Mouse (Mus musculus) liver, embryonic 15.5 days (tissue): ENCODE measurements around the gene Rerg. TPM values are rescaled to one million over a fixed set of nuclear protein-coding genes. Genes with fewer than 3 reads are reported as not detected.
"Not testable (repeated sequence)": the region's sequence is repeated elsewhere in the genome, so short reads cannot be mapped to it uniquely, and the experiment has no call there.

Experiments
- ATAC-seq: fragments of 200-750 bp; cut with Nextera tagmentation; 2 replicates; pipeline ENCODE4 v1.8.0; 2017; ENCODE audit warnings: moderate number of reproducible peaks, mild to moderate bottlenecking, moderate library complexity; ENCODE audit not compliant: insufficient read depth
- H3K27ac ChIP-seq: fragments of 300-500 bp; sonication (generic); replicated peaks from 2 replicates; pipeline ENCODE4 v1.5.1; 2015; ENCODE audit warnings: mild to moderate bottlenecking, inconsistent platforms
- H3K27me3 ChIP-seq: fragments of 300-500 bp; sonication (generic); 2 replicates; pipeline ENCODE4 v1.6.1; 2015; ENCODE audit warnings: mild to moderate bottlenecking, inconsistent platforms
- H3K36me3 ChIP-seq: fragments of 300-500 bp; sonication (generic); replicated peaks from 2 replicates; pipeline ENCODE4 v1.6.1; 2015; ENCODE audit warnings: moderate library complexity, mild to moderate bottlenecking, inconsistent platforms
- H3K4me1 ChIP-seq: fragments of 300-500 bp; sonication (generic); replicated peaks from 2 replicates; pipeline ENCODE4 v1.6.1; 2015; ENCODE audit warnings: inconsistent platforms
- H3K4me2 ChIP-seq: fragments of 300-500 bp; sonication (generic); 2 replicates; pipeline ENCODE4 v1.6.1; 2015; ENCODE audit warnings: moderate library complexity, mild to moderate bottlenecking, inconsistent platforms
- H3K4me3 ChIP-seq: fragments of 300-500 bp; sonication (generic); replicated peaks from 2 replicates; pipeline ENCODE4 v1.5.1; 2015; ENCODE audit warnings: mild to moderate bottlenecking, inconsistent platforms
- H3K9ac ChIP-seq: fragments of 300-500 bp; sonication (generic); 2 replicates; pipeline ENCODE4 v1.6.1; 2015; ENCODE audit warnings: moderate library complexity, mild to moderate bottlenecking, inconsistent platforms
- H3K9me3 ChIP-seq: fragments of 300-500 bp; sonication (generic); replicated peaks from 2 replicates; pipeline ENCODE4 v1.6.1; 2016; ENCODE audit warnings: inconsistent platforms
- WGBS: fragments of 180-500 bp; shearing (Covaris S2); methylation state at CpG from one replicate; pipeline ENCODE4 v1.1.7; 2015; ENCODE audit warnings: mixed read lengths; ENCODE audit not compliant: insufficient replicate concordance; 5-methylcytosine and 5-hydroxymethylcytosine counted together
- polyA plus RNA-seq: library from polyadenylated mRNA; unstranded; fragments of >200 nt; fragmentation: Nextera tagmentation; extraction: Ambion mirVana; gene quantifications from 2 replicates; pipeline ENCODE4 v1.2.1, GENCODE M21; 2015

Rerg gene
- polyA plus RNA-seq, 1 experiment from 2014 or later: 2.7 TPM

DNA sequence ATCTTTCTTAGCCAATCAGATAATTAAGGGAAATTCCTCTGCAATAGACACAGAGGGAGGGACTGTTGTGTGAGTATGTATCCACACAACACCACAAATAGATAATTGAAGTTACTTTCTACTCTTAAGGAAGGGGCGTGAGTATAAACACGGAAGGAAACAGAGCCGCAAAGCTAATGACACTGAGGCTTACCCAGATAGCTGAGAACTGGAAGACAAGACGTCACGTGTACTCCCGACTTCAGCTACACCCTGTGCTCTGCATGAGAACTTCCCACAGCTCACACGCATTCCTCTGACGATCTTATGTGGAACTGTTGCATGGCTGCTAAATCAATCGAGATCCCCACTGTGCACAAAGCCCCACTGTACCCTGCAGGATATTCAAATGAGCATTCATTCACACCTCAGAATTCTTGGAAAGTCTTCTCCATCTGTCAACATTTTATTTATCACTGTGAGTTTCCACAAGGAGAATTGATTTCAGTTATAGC lies 125.2 kb downstream of the Rerg start:
- Histone ChIP-seq H3K4me2 (no peak overlapping the region), H3K9ac (no peak overlapping the region), H3K27ac (no peak overlapping the region), H3K4me1 (no peaks in the 10 kb centered on the region), H3K9me3 (no peaks in the 10 kb centered on the region), H3K36me3 (no peaks in the 10 kb centered on the region), H3K4me3 (no peak overlapping the region), H3K27me3 (no peaks in the 10 kb centered on the region)
- 62% methylated on average over 9 of the region's 9 CpGs for WGBS
- no peak for ATAC-seq

DNA sequence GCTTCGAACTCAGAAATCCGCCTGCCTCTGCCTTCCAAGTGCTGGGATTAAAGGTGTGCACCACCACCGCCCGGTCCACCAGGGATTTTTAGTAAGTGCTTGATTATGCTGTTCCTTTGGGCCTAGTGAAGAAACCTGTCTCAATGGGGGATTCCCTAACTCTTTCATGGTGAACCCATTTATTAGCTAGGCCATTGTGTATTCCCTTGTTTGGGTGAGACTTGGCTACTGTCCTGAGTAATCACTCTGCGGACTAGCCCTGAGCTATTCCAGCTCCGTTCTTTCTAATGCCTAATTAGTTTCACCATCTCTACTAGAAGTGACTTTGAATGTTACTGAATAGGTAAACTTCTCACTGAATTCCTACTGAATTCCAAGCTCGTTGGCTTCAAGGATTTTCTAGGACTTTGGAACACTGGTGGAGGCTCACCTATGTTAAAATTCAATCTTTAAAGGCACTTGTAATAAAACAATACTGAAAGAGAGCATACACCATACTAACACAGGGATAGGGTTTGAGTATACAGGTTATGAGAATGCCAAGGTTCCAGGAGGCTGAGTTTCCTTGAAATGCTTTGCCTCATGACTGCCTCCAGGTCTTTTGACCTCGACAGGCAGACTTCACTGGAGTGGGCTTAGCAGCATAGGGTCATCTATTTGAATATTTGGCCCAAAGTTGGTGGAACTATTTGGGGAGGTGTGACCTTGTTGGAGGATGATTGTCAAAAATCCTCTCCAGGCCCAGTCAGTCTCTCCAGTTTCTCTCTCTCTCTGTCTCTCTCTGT lies 134.5 kb downstream of the Rerg start:
- not testable (repeated sequence) for H3K9me3 ChIP-seq, H3K36me3 ChIP-seq, H3K4me2 ChIP-seq, H3K4me3 ChIP-seq, H3K27ac ChIP-seq, H3K4me1 ChIP-seq, H3K27me3 ChIP-seq, H3K9ac ChIP-seq, ATAC-seq
- WGBS: 68% methylated on average over 8 of the region's 8 CpGs

DNA sequence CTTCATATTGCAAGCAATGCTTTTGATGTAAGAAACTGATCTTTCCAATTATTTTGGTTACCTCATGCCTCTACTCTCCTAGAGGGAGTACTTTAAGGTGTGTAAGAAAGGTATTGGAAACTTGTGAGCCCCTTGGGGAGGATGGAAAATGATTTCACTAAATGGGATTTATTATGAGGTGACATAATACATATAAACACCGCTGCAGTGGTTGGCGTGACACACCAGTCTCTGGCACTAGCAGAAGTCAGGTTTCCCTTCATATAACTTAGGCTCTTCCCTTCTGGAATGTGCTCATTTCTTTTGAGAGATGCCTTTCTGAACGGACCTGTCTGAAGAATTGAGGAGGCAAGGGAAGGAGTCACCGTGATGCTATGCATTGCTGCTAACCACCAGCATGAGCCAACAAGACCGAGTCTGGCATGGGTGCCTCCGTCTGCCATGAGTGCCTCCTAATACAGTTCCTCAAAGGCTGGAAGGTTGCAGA lies 139.6 kb downstream of the Rerg start:
- H3K36me3 ChIP-seq: no peaks in the 10 kb centered on the region
- H3K4me3 ChIP-seq: no peak overlapping the region
- H3K4me1 ChIP-seq: no peaks in the 10 kb centered on the region
- H3K27ac ChIP-seq: no peak overlapping the region
- ATAC-seq: no peak
- no peaks in the 10 kb centered on the region for H3K27me3 ChIP-seq
- 60% methylated on average over 6 of the region's 6 CpGs for WGBS
- H3K4me2 ChIP-seq: no peak overlapping the region
- no peak overlapping the region for H3K9ac ChIP-seq
- H3K9me3 ChIP-seq: no peaks in the 10 kb centered on the region

DNA sequence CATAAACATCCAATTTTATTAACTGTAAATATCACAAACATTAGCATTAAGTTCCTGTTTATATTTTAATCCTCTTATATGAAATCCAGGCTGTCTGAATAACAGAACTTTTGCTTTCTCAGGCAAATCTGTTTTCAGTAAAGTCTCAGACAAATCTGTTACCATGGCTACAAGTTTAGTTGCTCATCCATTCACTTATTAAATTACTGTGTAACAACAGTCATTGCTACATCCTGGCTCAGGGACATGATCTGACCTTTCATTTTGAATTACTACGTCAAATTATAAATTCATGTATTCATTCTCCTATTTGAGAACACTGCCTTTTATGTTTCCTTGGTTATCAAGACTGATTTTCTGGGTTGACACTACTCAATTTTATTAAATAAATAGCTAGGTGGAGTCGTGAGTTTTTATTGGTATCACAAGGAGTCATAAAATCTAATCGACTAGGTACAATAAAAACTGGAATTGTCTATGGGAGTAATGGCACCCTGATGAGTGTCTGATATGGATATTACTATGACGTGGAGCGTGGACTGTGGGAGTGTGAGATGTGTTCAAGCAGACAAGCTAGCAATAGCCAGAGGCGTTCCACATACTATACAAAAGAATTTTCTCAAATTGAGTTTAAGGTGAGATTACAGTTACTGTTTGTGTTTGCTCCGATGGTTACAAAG lies 140.2 kb downstream of the Rerg start:
- H3K4me3 ChIP-seq: no peak overlapping the region
- H3K27me3 ChIP-seq: no peaks in the 10 kb centered on the region
- 64% methylated on average over 7 of the region's 7 CpGs for WGBS
- ATAC-seq: no peak
- H3K36me3 ChIP-seq: no peaks in the 10 kb centered on the region
- H3K9me3 ChIP-seq: no peaks in the 10 kb centered on the region
- H3K9ac ChIP-seq: no peak overlapping the region
- H3K4me2 ChIP-seq: no peak overlapping the region
- no peaks in the 10 kb centered on the region for H3K4me1 ChIP-seq
- no peak overlapping the region for H3K27ac ChIP-seq

DNA sequence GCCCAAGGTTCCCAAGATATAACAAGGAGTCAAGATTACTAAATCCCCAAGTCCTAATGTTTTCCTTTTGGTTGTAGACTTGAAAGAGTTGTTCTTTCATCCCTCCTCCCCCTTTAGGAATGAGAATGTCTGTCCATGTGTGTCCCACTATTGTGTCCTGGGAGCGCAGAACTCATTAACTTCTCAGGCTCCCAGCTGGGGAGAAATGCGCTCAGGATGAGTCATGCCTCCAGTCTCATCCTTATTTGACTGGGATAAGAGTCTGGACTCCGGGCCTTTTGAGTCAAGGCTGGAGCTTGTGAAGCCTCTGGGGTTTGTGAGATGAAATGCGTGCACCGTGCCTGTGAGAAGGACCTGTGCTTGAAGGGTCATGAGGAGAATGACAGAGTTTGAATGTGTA lies 144.8 kb downstream of the Rerg start:
- ATAC-seq: no peak
- WGBS: 57% methylated on average over 5 of the region's 5 CpGs
- Histone ChIP-seq H3K9ac (no peak overlapping the region), H3K4me3 (no peak overlapping the region), H3K4me2 (no peak overlapping the region), H3K27me3 (no peaks in the 10 kb centered on the region), H3K4me1 (no peaks in the 10 kb centered on the region), H3K36me3 (no peaks in the 10 kb centered on the region), H3K9me3 (no peaks in the 10 kb centered on the region), H3K27ac (no peak overlapping the region)

DNA sequence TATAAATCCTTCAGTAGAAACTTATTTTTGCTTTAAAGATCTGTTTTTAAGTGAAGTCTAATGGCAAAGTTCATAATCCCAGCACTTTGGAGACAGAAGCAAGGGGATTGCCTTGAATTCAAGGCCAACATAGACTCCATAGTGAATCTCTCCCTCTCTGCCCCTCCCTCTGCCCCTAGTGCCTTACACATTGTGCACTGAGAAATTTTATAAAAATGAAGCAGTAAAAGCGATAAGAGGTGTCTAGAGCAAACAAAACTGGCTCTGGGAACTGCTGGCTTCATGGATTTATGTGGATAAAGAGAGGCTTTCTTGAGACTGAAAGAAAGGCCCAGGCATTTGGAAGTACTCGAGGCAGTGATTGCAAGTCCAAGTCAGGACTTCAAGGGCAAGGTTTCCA lies 145.8 kb downstream of the Rerg start:
- H3K9me3 ChIP-seq: no peaks in the 10 kb centered on the region
- no peak for ATAC-seq
- no peak overlapping the region for H3K9ac ChIP-seq
- WGBS: 50% methylated on average over 2 of the region's 2 CpGs
- H3K4me3 ChIP-seq: no peak overlapping the region
- H3K4me1 ChIP-seq: no peaks in the 10 kb centered on the region
- H3K36me3 ChIP-seq: no peaks in the 10 kb centered on the region
- H3K4me2 ChIP-seq: no peak overlapping the region
- no peaks in the 10 kb centered on the region for H3K27me3 ChIP-seq
- no peak overlapping the region for H3K27ac ChIP-seq

DNA sequence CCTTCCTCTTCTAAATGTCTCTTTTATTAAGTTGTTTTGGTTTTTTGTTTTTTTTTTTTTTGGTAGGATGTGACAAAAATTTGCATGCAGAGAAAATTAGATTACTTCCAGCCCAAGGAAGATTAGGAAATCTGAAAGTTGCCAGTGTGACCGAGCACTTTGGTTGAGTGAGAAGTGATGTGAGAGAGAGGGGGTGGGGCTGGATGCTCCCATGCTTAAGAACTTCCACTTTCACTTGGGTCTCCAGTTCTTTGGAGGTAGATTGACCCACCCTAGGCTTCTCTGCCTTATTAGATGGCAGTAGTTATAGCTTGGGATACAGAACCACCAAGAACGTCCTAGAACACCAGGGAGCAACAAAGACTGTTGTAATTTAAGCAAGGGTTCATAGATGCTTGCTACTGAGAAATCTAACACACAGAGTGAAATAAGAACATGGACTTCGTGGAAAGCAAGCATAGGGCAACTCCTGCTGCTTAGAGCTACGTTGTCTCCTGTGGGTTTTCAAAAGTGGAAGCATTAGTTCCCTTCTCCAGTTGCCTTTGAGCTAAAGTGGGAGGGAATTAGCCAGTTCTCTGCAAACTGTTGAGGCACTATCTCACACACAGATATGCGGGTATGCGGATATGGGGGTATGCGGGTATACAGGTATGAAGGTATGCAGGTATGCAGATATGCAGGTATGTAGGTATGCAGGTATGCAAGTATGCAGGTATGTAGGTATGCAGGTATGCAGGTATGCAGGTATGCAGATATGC lies 152.9 kb downstream of the Rerg start:
- ATAC-seq: no peak

DNA sequence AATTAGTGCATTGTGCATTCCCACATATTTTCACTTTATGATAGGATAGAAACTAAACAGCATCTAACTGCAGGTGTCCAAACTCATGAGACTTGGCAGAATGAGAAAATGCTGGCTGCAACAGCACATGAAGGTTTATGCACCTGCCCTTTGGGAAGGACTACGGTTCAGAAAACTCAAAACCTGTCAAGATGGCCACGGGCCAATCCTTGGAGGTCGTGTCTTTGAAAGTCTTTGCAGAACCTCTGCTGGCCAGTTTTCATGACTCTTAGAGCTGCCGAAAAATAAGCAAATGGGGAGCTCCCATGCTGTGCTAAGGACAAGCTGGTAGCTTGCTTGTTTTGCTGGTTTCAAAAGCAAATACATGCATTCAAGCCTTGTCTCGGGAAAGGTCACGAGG lies 156.0 kb downstream of the Rerg start:
- no peaks in the 10 kb centered on the region for H3K4me1 ChIP-seq
- H3K4me2 ChIP-seq: no peak overlapping the region
- no peak overlapping the region for H3K27ac ChIP-seq
- H3K9me3 ChIP-seq: no peaks in the 10 kb centered on the region
- ATAC-seq: no peak
- no peak overlapping the region for H3K4me3 ChIP-seq
- 62% methylated on average over 6 of the region's 6 CpGs for WGBS
- H3K9ac ChIP-seq: no peak overlapping the region
- no peaks in the 10 kb centered on the region for H3K36me3 ChIP-seq
- no peaks in the 10 kb centered on the region for H3K27me3 ChIP-seq

More for the DNA sequence above, 152.9 kb downstream of the Rerg start:
- Histone ChIP-seq H3K9ac (no peak overlapping the region), H3K4me1 (no peaks in the 10 kb centered on the region), H3K27me3 (no peaks in the 10 kb centered on the region), H3K4me3 (no peak overlapping the region), H3K4me2 (no peak overlapping the region), H3K9me3 (no peaks in the 10 kb centered on the region), H3K36me3 (no peaks in the 10 kb centered on the region), H3K27ac (no peak overlapping the region)
- 58% methylated on average over 7 of the region's 7 CpGs for WGBS

DNA sequence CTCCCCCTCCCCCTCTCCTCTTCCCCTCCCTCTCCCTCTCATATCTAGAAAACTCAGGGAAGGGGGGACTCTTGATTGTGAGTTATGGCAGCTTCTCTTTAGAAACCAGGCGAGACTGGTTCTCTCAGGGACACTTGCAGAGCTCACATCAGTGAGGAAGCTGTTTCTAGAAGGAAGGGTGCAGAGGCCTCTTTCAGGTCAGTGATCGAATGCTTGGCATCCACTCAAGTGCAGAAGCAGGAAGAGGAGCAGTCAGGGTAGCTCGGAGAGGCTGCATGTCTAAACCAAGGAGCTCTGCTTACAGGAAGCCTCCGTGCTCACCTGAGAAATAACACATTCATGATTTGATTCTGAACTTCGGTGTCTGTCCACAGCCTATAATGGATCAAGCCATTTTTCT lies 159.1 kb downstream of the Rerg start:
- H3K4me1 ChIP-seq: no peaks in the 10 kb centered on the region
- H3K4me3 ChIP-seq: no peak overlapping the region
- H3K9me3 ChIP-seq: no peaks in the 10 kb centered on the region
- H3K27me3 ChIP-seq: no peaks in the 10 kb centered on the region
- no peaks in the 10 kb centered on the region for H3K36me3 ChIP-seq
- ATAC-seq: no peak
- H3K27ac ChIP-seq: no peak overlapping the region
- H3K9ac ChIP-seq: no peak overlapping the region
- 46% methylated on average over 5 of the region's 5 CpGs for WGBS
- no peak overlapping the region for H3K4me2 ChIP-seq
